Mouse (Mus musculus) liver, postnatal 0 days (tissue): Measurements from ENCODE around the gene C1ra.
"Not testable (repeated sequence)": the region's sequence is repeated elsewhere in the genome, so short reads cannot be mapped to it uniquely, and the experiment has no call there.

Source experiments
- CTCF ChIP-seq: sonication (generic); IDR thresholded peaks from 2 replicates; pipeline ENCODE4 v1.5.1; 2016; ENCODE audit warnings: antibody characterized with exemption, low read depth
- EP300 ChIP-seq: IDR thresholded peaks from 2 replicates; pipeline ENCODE4 v1.6.1; 2016; ENCODE audit warnings: antibody characterized with exemption, low read depth, mild to moderate bottlenecking

- TF ChIP-seq CTCF, EP300: not testable (repeated sequence)
Measured at GRCm38 (mm10) chr6:124517733-124518132, 5.5 kb downstream of the C1ra start.
